ENCODE assay signal across 9 mouse cellular contexts in genomic region chr2:35108712-35109111, GRCm38 (mm10). TPM values are rescaled to one million over a fixed set of nuclear protein-coding genes. Genes with fewer than 3 reads are reported as not detected.
DNase-seq lines count a peak whose midpoint lies in the region; ATAC-seq and TF ChIP-seq lines count a peak whose summit lies in the region.
"Had no signal": no experiment of that assay in that cellular context is flagged by ENCODE, and none has a peak within 500 bp of the region (broad histone marks: within the 10 kb centered on the region; RNA-seq: fewer than 3 reads in every experiment).

No protein-coding gene starts in this region.

- H3K79me2 ChIP-seq in heart, adult 2 months (replicated peaks; ENCODE audit: control insufficient read depth, insufficient read depth, low read length): no peaks in the 10 kb centered on the region

- H3K9ac ChIP-seq in heart, adult 2 months (ENCODE audit: low read depth, low read length): peak overlapping the region; percentile 92
- H3K9ac ChIP-seq in forebrain, postnatal 0 days: peak overlapping the region; percentile 77

- H3K4me3 ChIP-seq in heart, adult 2 months: peak overlapping the region; percentile 65
- peak overlapping the region; percentile 83 for H3K4me3 ChIP-seq in forebrain, postnatal 0 days (ENCODE audit: low read depth, low read length)
- peak overlapping the region; percentile 91 for H3K4me3 ChIP-seq in limb, embryonic 10.5 days
- H3K4me3 ChIP-seq in midbrain, embryonic 10.5 days: peak overlapping the region; percentile 71

- peak; percentile 65 for TF ChIP-seq CTCF in heart, adult 2 months (IDR thresholded peaks at IDR 0.05)
- peak; percentile 80 for TF ChIP-seq CTCF in forebrain, postnatal 0 days (IDR thresholded peaks at IDR 0.05; ENCODE audit: low read depth)

- 0 out of 2 replicates have a peak, but pooled peaks have one; percentile 4 for TF ChIP-seq EP300 in heart, adult 2 months (IDR thresholded peaks at IDR 0.05; ENCODE audit: insufficient read depth, low read depth, low read length)

- TF ChIP-seq POLR2A in heart, adult 2 months (IDR thresholded peaks at IDR 0.05; ENCODE audit: insufficient read depth, low read depth, low read length): no peak

- H3K4me1 ChIP-seq in heart, adult 2 months (ENCODE audit: control insufficient read depth, insufficient read depth, low read length): peaks cover 2% of the 10 kb centered on the region
- H3K4me1 ChIP-seq in forebrain, postnatal 0 days (ENCODE audit: insufficient read depth): 0 out of 2 replicates have a peak, but pooled peaks cover 3% of the 10 kb centered on the region
- H3K4me1 ChIP-seq in limb, embryonic 10.5 days: peaks cover 12% of the 10 kb centered on the region
- H3K4me1 ChIP-seq in midbrain, embryonic 10.5 days: peaks cover 14% of the 10 kb centered on the region

- no peaks in the 10 kb centered on the region for H3K27me3 ChIP-seq in heart, adult 2 months (ENCODE audit: control insufficient read depth, insufficient read depth, low read length)
- no peaks in the 10 kb centered on the region for H3K27me3 ChIP-seq in forebrain, postnatal 0 days (ENCODE audit: insufficient read depth, low read length)
- no peaks in the 10 kb centered on the region for H3K27me3 ChIP-seq in limb, embryonic 10.5 days (ENCODE audit: low read depth, poor library complexity, severe bottlenecking)
- peaks cover 6% of the 10 kb centered on the region; the same call in 1 of the 2 replicates for H3K27me3 ChIP-seq in midbrain, embryonic 10.5 days (ENCODE audit: low read depth, poor library complexity, severe bottlenecking)

- 30% methylated on average over 3 of the region's 3 CpGs for WGBS in heart, adult 2 months
- WGBS in forebrain, postnatal 0 days: 25% methylated on average over 3 of the region's 3 CpGs
- 28% methylated on average over 3 of the region's 3 CpGs for WGBS in limb, embryonic 10.5 days
- WGBS in midbrain, embryonic 10.5 days: 44% methylated on average over 3 of the region's 3 CpGs

- peak; percentile 73 for ATAC-seq in forebrain, postnatal 0 days
- ATAC-seq in inflammation-experienced regulatory T-cells, adult 6 months: peak; percentile 33

- no peaks in the 10 kb centered on the region for H3K36me3 ChIP-seq in heart, adult 2 months (ENCODE audit: control insufficient read depth, insufficient read depth, low read length)
- no peaks in the 10 kb centered on the region for H3K36me3 ChIP-seq in forebrain, postnatal 0 days (ENCODE audit: insufficient read depth)
- H3K36me3 ChIP-seq in limb, embryonic 10.5 days: peaks cover 3% of the 10 kb centered on the region
- H3K36me3 ChIP-seq in midbrain, embryonic 10.5 days: peaks cover 6% of the 10 kb centered on the region

- peak overlapping the region; percentile 63 for H3K4me2 ChIP-seq in forebrain, postnatal 0 days (ENCODE audit: low read depth)

- no peaks in the 10 kb centered on the region for H3K9me3 ChIP-seq in forebrain, postnatal 0 days (ENCODE audit: low read length)
- no peaks in the 10 kb centered on the region for H3K9me3 ChIP-seq in limb, embryonic 10.5 days (replicated peaks)
- no peaks in the 10 kb centered on the region for H3K9me3 ChIP-seq in midbrain, embryonic 10.5 days (replicated peaks)

- intact Hi-C loops in heart, adult 2 months (cut with DNase I): loop anchor here (1.0 to 2.0 kb wide), 2 partner anchors 24 to 64 kb away; no protein-coding TSS in a partner anchor

- DNase-seq in heart, adult 2 months: no peak
- DNase-seq in heart, adult 9 months (ENCODE audit: low spot score in 2 of 2): no peak
- peak; percentile 21 for DNase-seq in cerebellum, adult 11 months
- peak; percentile 76 for DNase-seq in forebrain, postnatal 0 days
- DNase-seq in limb, embryonic 10.5 days (ENCODE audit: low spot score): no peak
- peak; percentile 48 for DNase-seq in midbrain, embryonic 10.5 days (ENCODE audit: low spot score)
- peak; percentile 68 to 70 for DNase-seq in spleen, postnatal 36 days (ENCODE audit: low spot score in 2 of 2)

- peak overlapping the region; percentile 92 for H3K27ac ChIP-seq in heart, adult 2 months
- peak overlapping the region; percentile 87 for H3K27ac ChIP-seq in forebrain, postnatal 0 days (ENCODE audit: low read depth, low read length)
- peak overlapping the region; percentile 96 for H3K27ac ChIP-seq in limb, embryonic 10.5 days
- H3K27ac ChIP-seq in midbrain, embryonic 10.5 days (replicated peaks): peak overlapping the region; percentile 91

RNA-seq across cellular contexts. Expression of gene Cntrl, which starts 0.6 kb away (rescaled TPM):
- total RNA-seq in heart, adult 2 months (2021): 1 to 10 TPM; 5.0 to 5.3 TPM
- 6.5 and 8.1 TPM in 2 replicates for polyA plus RNA-seq in heart, adult 2 months (2012; rRNA removed)
- total RNA-seq in forebrain, postnatal 0 days (2014; rRNA removed): 10.4 and 17.4 TPM in 2 replicates
- polyA plus RNA-seq in forebrain, postnatal 0 days (2015; fragmentation: Nextera tagmentation; extraction: Ambion mirVana): 5.5 and 7.0 TPM in 2 replicates
- 100 to 1,000 TPM; 157 to 202 (median 161) TPM for polyA plus RNA-seq in inflammation-experienced regulatory T-cells, adult 6 months (2017; shearing (Covaris generic))
- 22.4 and 31.2 TPM in 2 replicates for polyA plus RNA-seq in limb, embryonic 10.5 days (2016; fragmentation: Nextera tagmentation; extraction: Ambion mirVana)
- 26.7 and 33.5 TPM in 2 replicates for polyA plus RNA-seq in midbrain, embryonic 10.5 days (2016; fragmentation: Nextera tagmentation; extraction: Ambion mirVana)

RNA-seq across cellular contexts. Expression of gene AI182371, which starts 7.4 kb away (rescaled TPM):
- total RNA-seq in heart, adult 2 months (2021): not detected
- 0.14 and 0.35 TPM in 2 replicates for polyA plus RNA-seq in heart, adult 2 months (2012; rRNA removed)
- 0.33 and 0.38 TPM in 2 replicates for total RNA-seq in forebrain, postnatal 0 days (2014; rRNA removed)
- 0.18 TPM in 1 of 2 replicates, not detected in the other for polyA plus RNA-seq in forebrain, postnatal 0 days (2015; fragmentation: Nextera tagmentation; extraction: Ambion mirVana)
- 1 to 10 TPM in 1 of 3 experiments, under 1 TPM in 2; 0.49 to 1.7 (median 0.63) TPM for polyA plus RNA-seq in inflammation-experienced regulatory T-cells, adult 6 months (2017; shearing (Covaris generic))
- polyA plus RNA-seq in limb, embryonic 10.5 days (2016; fragmentation: Nextera tagmentation; extraction: Ambion mirVana): 0.45 TPM in 1 of 2 replicates, not detected in the other
- 0.16 and 0.34 TPM in 2 replicates for polyA plus RNA-seq in midbrain, embryonic 10.5 days (2016; fragmentation: Nextera tagmentation; extraction: Ambion mirVana)

RNA-seq across cellular contexts. Expression of gene Hc, which starts 47.5 kb away (rescaled TPM):
- total RNA-seq in heart, adult 2 months (2021): not detected
- polyA plus RNA-seq in heart, adult 2 months (2012; rRNA removed): 0.06 and 0.26 TPM in 2 replicates
- total RNA-seq in forebrain, postnatal 0 days (2014; rRNA removed): 0.46 and 1.1 TPM in 2 replicates
- polyA plus RNA-seq in forebrain, postnatal 0 days (2015; fragmentation: Nextera tagmentation; extraction: Ambion mirVana): 0.28 and 1.3 TPM in 2 replicates
- polyA plus RNA-seq in inflammation-experienced regulatory T-cells, adult 6 months (2017; shearing (Covaris generic)): under 1 TPM in 2 of 3 experiments, not detected in 1; 0.40 to 0.43 TPM
- polyA plus RNA-seq in limb, embryonic 10.5 days (2016; fragmentation: Nextera tagmentation; extraction: Ambion mirVana): not detected in 2 replicates
- 0.31 and 0.99 TPM in 2 replicates for polyA plus RNA-seq in midbrain, embryonic 10.5 days (2016; fragmentation: Nextera tagmentation; extraction: Ambion mirVana)
- total RNA-seq: adrenal gland, adult 18-20 months had no signal

Comparison
In these comparisons a context has a peak if more than half of its experiments do, and no peak if none do; other contexts are left out.
1. DNase-seq: peak in cerebellum, adult 11 months (single experiment), forebrain, postnatal 0 days (single experiment), midbrain, embryonic 10.5 days (single experiment) and spleen, postnatal 36 days (2 of 2); none in heart, adult 2 months (0 of 2), heart, adult 9 months (0 of 2) and limb, embryonic 10.5 days (single experiment).
2. Peak in every context shown above with its lines, with median percentiles within 50 percentile points of each other: H3K27ac ChIP-seq and H3K4me3 ChIP-seq.